Mouse (Mus musculus) MEL (cell line): Measurements from ENCODE around the gene Socs1. TPM values are rescaled to one million over a fixed set of nuclear protein-coding genes. Genes with fewer than 3 reads are reported as not detected.

Source experiments
- E2F4 ChIP-seq: IDR thresholded peaks from 2 replicates; pipeline ENCODE4 v1.6.1; 2011; ENCODE audit warnings: low read depth, low read length, improper control_type of control experiment, borderline replicate concordance
- GATA1 ChIP-seq: IDR thresholded peaks from 2 replicates; pipeline ENCODE4 v1.6.1; 2011; ENCODE audit warnings: low read depth, low read length, improper control_type of control experiment
- KAT2A ChIP-seq: conservative IDR thresholded peaks from 2 replicates; pipeline ENCODE4 v1.6.1; 2012; ENCODE audit warnings: low read depth, low read length, improper control_type of control experiment, inconsistent platforms
- NELFE ChIP-seq: IDR thresholded peaks from 2 replicates; pipeline ENCODE4 v1.6.1; 2011; ENCODE audit warnings: low read depth, low read length, improper control_type of control experiment
- SIN3A ChIP-seq: IDR thresholded peaks from 2 replicates; pipeline ENCODE4 v1.6.1; 2012; ENCODE audit warnings: low read length, improper control_type of control experiment, inconsistent platforms
- TCF12 ChIP-seq: IDR thresholded peaks from 2 replicates; pipeline ENCODE4 v1.6.1; 2014; ENCODE audit warnings: low read depth, mild to moderate bottlenecking, inconsistent platforms, low read length, improper control_type of control experiment, moderate library complexity
- polyA plus RNA-seq, 2 experiments: library from polyadenylated mRNA; stranded (reverse) in 1 of 2; unstranded in 1 of 2; fragments of >175 nt in 1 of 2; fragments of >200 nt in 1 of 2; gene quantifications; 2 replicates each; pipeline versions ENCODE4 v1.2.1 to v1.2.4; 2012; ENCODE audit warnings: low replicate concordance in 2 of 2, low read depth in 1 of 2; ENCODE audit not compliant: insufficient read length in 2 of 2, insufficient read depth in 1 of 2, missing spikeins in 1 of 2
- total RNA-seq: library from RNA; depleted of rRNA; stranded (reverse); fragments of 300-350 nt; gene quantifications from 2 replicates; pipeline ENCODE4 v1.2.3, GENCODE M21; 2012; rRNA removed

The Socs1 gene
- total and polyA plus RNA-seq, 3 experiments: 0.12 to 0.36 TPM; not detected in 1

DNA sequence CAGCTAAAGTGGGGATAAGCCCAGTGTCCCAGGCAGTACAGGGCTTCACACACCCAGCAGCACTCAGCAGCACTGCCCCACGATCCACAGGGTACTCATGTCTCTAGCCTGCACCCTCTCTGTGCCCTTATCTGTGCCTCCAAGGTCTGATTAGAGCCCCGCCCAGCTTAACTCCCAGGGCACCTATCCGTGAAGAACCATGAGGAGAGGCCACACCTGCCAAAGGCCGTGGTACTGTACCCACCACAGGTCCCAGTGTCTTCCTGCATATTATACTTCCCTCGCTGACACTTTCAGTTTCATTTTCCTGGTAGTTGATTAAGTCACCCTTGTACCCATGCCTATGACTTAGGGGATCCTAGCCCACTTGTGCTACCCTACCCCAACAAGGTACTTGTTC is 52.9 kb downstream of the Socs1 start (continued):
- no peak for TF ChIP-seq TCF12
- TF ChIP-seq KAT2A: no peak
- no peak; the same call in 1 of the 2 replicates for TF ChIP-seq SIN3A
- TF ChIP-seq GATA1: peak; percentile 61
- no peak for TF ChIP-seq E2F4
- TF ChIP-seq NELFE: no peak

Other genes with a start within 250 kb of the Socs1 start
- 8.1 and 9.3 TPM in 2 replicates for gene Dexi, start 242.5 kb downstream of the Socs1 start, total RNA-seq
- 10 to 100 TPM in 1 of 2 experiments, not detected in 1; 17.8 TPM for gene Dexi, start 242.5 kb downstream of the Socs1 start, polyA plus RNA-seq
- 10.4 TPM in 2 replicates for gene Clec16a, start 240.2 kb downstream of the Socs1 start, total RNA-seq
- 10 to 100 TPM; 22.1 to 49.3 TPM for gene Clec16a, start 240.2 kb downstream of the Socs1 start, polyA plus RNA-seq
- gene Tnp2, start 3.1 kb upstream of the Socs1 start, total RNA-seq: not detected in 2 replicates
- gene Tnp2, start 3.1 kb upstream of the Socs1 start, polyA plus RNA-seq: not detected
- not detected in 2 replicates for gene Prm3, start 5.4 kb upstream of the Socs1 start, total RNA-seq
- not detected for gene Prm3, start 5.4 kb upstream of the Socs1 start, polyA plus RNA-seq
- not detected in 2 replicates for gene Prm2, start 10.6 kb upstream of the Socs1 start, total RNA-seq
- gene Prm2, start 10.6 kb upstream of the Socs1 start, polyA plus RNA-seq: not detected
- not detected in 2 replicates for gene Prm1, start 20.3 kb upstream of the Socs1 start, total RNA-seq
- gene Prm1, start 20.3 kb upstream of the Socs1 start, polyA plus RNA-seq: not detected
- not detected in 2 replicates for gene Gm11172, start 27.4 kb upstream of the Socs1 start, total RNA-seq
- not detected for gene Gm11172, start 27.4 kb upstream of the Socs1 start, polyA plus RNA-seq
- gene Rmi2, start 49.5 kb upstream of the Socs1 start, total RNA-seq: 2.6 and 2.8 TPM in 2 replicates
- 1 to 10 TPM in 1 of 2 experiments, not detected in 1; 8.0 TPM for gene Rmi2, start 49.5 kb upstream of the Socs1 start, polyA plus RNA-seq